Mouse (Mus musculus): Measurements from ENCODE around the gene Anks1.
A peak's percentile ranks its signal among the peaks of the same experiment; 100 is the strongest.
"Not testable (repeated sequence)": the region's sequence is repeated elsewhere in the genome, so short reads cannot be mapped to it uniquely, and the experiment has no call there.

Anks1 gene

GRCm38 (mm10) chr17:27999683-28000273, 90.7 kb downstream of the Anks1 start:
- DNase-seq, result not testable (repeated sequence)

GRCm38 (mm10) chr17:28000389-28000788, 91.3 kb downstream of the Anks1 start:
- DNase-seq, result no peak

- no peak for DNase-seq
These were observed 91.7 kb downstream of the Anks1 start for GRCm38 (mm10) chr17:28000851-28001250.

- DNase-seq, result no peak
These were observed 96.3 kb downstream of the Anks1 start for GRCm38 (mm10) chr17:28005393-28005792.

GRCm38 (mm10) chr17:28006208-28006607, 97.1 kb downstream of the Anks1 start:
- DNase-seq, result no peak

- DNase-seq, result no peak
These were observed 97.5 kb downstream of the Anks1 start for GRCm38 (mm10) chr17:28006611-28007010.

- peak; percentile 79 to 89 for DNase-seq
These were observed 98.2 kb downstream of the Anks1 start for GRCm38 (mm10) chr17:28007179-28007811.

- peak in 1 of 2 experiments; percentile 64 for DNase-seq
These were observed 98.9 kb downstream of the Anks1 start for GRCm38 (mm10) chr17:28007857-28008564.

GRCm38 (mm10) chr17:28008565-28008981, 99.5 kb downstream of the Anks1 start:
- DNase-seq, result no peak

- DNase-seq, result no peak
These were observed 100.1 kb downstream of the Anks1 start for GRCm38 (mm10) chr17:28009066-28009715.

GRCm38 (mm10) chr17:28009716-28010114, 100.6 kb downstream of the Anks1 start:
- DNase-seq, result peak in 1 of 2 experiments; percentile 53

GRCm38 (mm10) chr17:28010925-28011324, 101.8 kb downstream of the Anks1 start:
- no peak for DNase-seq

- no peak for DNase-seq
These were observed 103.7 kb downstream of the Anks1 start for GRCm38 (mm10) chr17:28012851-28013250.

- DNase-seq, result peak; percentile 80 to 87
These were observed 104.3 kb downstream of the Anks1 start for GRCm38 (mm10) chr17:28013259-28013875.

- DNase-seq, result peak in 1 of 2 experiments; percentile 54
These were observed 105.3 kb downstream of the Anks1 start for GRCm38 (mm10) chr17:28014449-28014848.

- DNase-seq, result peak in 1 of 2 experiments; percentile 57
These were observed 106.1 kb downstream of the Anks1 start for GRCm38 (mm10) chr17:28015068-28015730.

GRCm38 (mm10) chr17:28016056-28016797, 107.1 kb downstream of the Anks1 start:
- DNase-seq, result peak; percentile 84 to 90

GRCm38 (mm10) chr17:28018344-28018743, 109.2 kb downstream of the Anks1 start:
- DNase-seq, result no peak

GRCm38 (mm10) chr17:28018776-28019175, 109.7 kb downstream of the Anks1 start:
- no peak for DNase-seq

- no peak for DNase-seq
These were observed 110.9 kb downstream of the Anks1 start for GRCm38 (mm10) chr17:28019785-28020696.

Measured in kidney, postnatal 36 days (tissue).